Mouse (Mus musculus) layer of hippocampus, postnatal 14 days (tissue): Measurements from ENCODE around the gene Nufip2. TPM values are rescaled to one million over a fixed set of nuclear protein-coding genes. Genes with fewer than 3 reads are reported as not detected.
"Not testable (repeated sequence)": the region's sequence is repeated elsewhere in the genome, so short reads cannot be mapped to it uniquely, and the experiment has no call there.

Experiments used
- DNase-seq, 2 experiments: peaks; one replicate each; pipeline ENCODE4 v3.0.0; 2021 to 2022; ENCODE audit warnings: low spot score in 2 of 2, mixed read lengths in 1 of 2
- long read RNA-seq, 2 experiments: library from polyadenylated mRNA; stranded (forward); transcript quantifications; one replicate each; pipeline ENCODE4 v2.0.0; 2021
- total RNA-seq, 2 experiments: library from RNA; stranded (reverse); gene quantifications; 2 replicates each; pipeline ENCODE4 v1.2.3; 2021

Nufip2 gene
- 10 to 100 TPM; 78.2 to 87.1 TPM for total RNA-seq
- long read RNA-seq, experiment 1, partial matches to known transcripts = 1 of 9 reads
- long read RNA-seq, experiment 1, other reads (novel, unspliced or antisense) = 8 of 9 reads
- long read RNA-seq, experiment 2, full-length matches to known transcripts = 2 of 7 reads
- long read RNA-seq, experiment 2, partial matches to known transcripts = 1 of 7 reads
- long read RNA-seq, experiment 2, other reads (novel, unspliced or antisense) = 4 of 7 reads

DNA sequence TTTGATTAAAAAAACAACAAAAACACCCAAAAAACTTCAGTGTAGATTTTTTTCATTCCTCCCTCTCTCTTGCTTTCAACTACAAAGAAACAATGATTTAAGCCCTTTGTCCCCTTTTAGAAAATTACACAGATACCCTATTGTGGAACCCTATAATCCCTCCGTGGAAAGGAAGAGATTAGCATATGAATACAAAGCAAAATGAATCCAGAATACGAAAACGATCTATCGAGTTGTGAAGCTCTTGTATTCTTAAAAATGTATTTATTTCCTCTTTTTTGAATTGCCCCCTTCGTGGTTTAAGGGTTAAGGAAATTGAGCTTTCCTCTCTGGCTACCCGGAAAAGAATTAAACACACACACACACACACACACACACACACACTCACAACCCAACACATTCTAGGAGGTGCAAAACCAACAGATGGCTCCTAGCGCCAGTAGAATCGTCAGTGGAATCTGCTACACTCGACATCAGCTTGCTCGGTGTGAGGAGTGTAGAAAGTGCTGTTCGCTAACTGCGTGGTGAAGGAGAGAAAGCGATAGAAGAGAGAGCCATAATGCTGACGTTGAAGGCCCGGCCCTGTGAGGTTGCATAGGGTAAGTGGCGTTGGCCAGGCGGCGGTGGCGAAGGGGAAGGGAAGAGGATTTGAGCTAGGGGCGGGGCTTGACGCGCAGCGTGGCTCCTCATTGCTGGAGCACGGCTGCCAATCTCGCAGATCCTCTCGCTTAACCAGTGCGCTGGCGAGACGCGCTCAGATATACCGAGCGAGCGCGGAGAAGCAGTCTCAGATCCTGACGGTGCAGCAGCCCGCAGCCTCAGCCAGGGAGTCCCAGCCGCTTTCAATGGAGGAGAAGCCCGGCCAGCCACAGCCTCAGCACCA lies at the start of gene Nufip2:
Gene Nufip2, plus strand, starts transcription at position 773 of the 883 bp plus-strand sequence.
- DNase-seq = peak; percentile 99

- DNase-seq = no peak
Measured at GRCm38 (mm10) chr11:77641390-77641789, 44.6 kb upstream of the Nufip2 start.

- DNase-seq = no peak
Measured at GRCm38 (mm10) chr11:77645481-77645880, 40.5 kb upstream of the Nufip2 start.

- DNase-seq = no peak
Measured at GRCm38 (mm10) chr11:77648878-77649277, 37.1 kb upstream of the Nufip2 start.

DNA sequence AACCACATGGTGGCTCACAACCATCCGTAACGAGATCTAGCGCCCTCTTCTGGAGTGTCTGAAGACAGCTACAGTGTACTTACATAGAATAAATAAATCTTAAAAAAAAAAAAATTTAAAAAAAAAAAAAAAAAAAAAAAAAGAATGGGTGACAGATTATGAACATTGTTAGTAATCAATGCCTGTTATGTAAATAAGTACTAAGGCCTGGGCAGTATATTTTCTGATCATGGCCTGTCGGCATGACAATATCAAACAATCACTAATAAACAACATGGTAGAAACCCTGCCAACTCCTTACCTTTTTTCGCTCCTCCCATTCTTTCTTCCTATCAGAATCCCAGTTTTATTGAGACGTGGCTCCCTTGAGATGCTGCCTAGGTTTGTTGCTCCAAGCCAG lies 33.5 kb upstream of the Nufip2 start:
- DNase-seq = no peak

GRCm38 (mm10) chr11:77653406-77654190 lies 32.4 kb upstream of the Nufip2 start:
- DNase-seq = not testable (repeated sequence)

DNA sequence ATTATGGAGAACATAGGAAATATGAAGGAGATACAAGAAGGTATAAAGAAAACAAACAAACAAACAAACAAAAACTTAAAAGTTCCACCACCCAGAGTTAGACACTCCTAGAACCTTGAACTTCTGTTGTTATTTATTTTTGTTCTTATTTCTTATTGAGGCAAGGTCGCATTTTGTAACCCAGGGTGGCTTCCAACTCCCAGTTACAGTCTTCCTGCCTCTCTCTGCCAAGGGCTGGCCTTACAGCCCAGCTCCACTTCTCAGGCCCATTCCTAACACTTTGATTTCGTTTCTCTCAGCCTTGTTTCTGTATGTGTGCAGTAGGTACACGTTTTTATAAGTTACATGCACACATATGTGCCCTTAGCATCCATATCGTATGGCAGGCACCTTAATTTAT lies 26.0 kb upstream of the Nufip2 start:
- no peak for DNase-seq

DNA sequence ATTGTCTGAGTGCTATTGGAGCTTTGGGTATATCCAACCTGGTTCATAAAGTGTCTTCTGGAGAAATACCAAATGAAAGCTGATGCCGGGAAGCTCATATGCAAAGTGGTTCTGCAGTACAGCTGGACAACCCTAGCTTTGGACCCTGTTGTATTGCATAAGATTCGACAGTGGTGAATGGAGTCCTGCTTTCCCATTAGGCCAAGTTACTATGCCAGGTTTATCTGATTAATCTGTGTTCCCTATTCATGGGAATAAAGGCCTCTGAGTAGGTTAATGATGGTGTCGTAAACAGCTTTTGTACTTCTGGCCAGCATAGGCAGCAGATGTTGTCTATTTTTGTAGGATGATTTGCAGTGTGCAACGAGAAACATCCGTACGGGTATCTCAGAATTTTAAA lies 22.3 kb upstream of the Nufip2 start:
- DNase-seq = no peak

- no peak for DNase-seq
Measured at GRCm38 (mm10) chr11:77664046-77664445, 21.9 kb upstream of the Nufip2 start.

DNA sequence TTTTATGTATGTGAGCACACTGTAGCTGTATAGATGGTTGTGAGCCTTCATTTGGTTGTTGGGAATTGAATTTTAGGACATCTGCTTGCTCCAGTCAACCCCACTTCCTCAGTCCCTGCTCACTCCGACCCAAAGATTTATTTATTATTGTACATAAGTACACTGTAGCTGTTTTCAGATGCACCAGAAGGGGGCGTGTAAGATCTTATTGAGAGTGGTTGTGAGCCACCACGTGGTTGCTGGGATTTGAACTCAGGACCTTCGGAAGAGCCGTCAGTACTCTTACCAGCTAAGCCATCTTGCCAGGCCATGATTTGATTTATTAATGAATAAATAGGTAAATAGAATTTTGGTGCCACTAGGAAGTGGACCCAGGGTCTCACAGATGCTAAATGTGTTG lies 20.6 kb upstream of the Nufip2 start:
- DNase-seq = not testable (repeated sequence)

GRCm38 (mm10) chr11:77666766-77667165 lies 19.2 kb upstream of the Nufip2 start:
- not testable (repeated sequence) for DNase-seq

DNA sequence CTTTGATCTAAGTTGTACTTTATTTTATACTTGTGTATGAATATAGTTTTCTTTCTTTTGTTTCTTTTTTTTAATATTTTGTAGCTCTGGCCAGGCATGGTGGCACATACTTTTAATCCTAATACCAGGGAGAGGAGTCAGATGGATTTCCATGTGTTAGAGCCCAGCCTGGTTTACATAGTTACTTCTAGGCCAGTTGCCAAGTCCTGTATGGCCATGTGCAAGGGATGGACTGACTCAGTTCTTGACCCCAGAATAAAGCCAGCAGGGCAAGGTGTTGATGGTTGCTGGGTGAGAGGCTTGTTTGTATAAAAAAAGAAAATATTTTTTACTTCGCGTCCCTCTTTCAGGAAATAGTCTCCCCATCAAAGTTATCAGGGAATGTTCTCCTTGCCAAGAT lies 13.2 kb upstream of the Nufip2 start:
- no peak for DNase-seq

GRCm38 (mm10) chr11:77673428-77673991 lies 12.4 kb upstream of the Nufip2 start:
- no peak for DNase-seq

DNA sequence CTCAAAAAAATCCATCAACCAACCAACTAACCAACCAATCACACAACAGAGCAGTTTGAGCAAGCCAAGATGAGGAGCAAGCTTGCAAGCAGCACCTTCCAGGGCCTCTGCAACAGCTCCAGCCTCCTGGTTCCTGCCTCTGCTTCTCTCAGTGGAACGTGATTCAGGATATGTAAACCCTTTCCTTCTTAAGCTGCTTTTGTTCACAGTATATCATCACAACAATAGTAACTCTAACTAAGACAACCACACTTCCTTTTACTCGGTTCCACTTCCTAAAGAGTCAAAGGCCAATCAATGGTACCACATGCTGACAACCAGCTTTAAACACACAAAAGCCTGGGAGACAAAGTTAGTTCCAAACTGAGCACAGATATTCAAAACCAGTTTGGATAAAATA lies 5.9 kb upstream of the Nufip2 start:
- DNase-seq = no peak

DNA sequence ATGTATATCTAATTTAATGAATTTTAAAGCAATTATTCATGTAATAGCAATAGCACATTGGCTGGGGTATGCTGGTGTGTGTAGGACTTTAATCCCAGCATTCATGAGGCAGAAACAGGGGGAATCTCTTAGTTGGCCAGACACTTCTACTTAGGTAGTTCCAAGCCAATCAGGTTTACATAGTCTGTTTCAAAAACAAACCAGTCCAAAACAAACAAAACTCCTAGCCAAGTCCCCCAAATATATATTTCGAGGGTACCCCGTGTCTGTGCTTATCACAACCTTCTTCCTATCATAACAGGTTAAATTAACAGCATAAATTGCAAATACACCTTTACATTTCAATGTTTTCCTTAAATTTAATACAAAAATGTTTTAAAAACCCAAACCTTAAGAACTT lies 1.1 kb upstream of the Nufip2 start:
- DNase-seq = no peak

- peak; percentile 19 to 26 for DNase-seq
Measured at GRCm38 (mm10) chr11:77686346-77686840, 438 bp downstream of the Nufip2 start.

- peak; percentile 31 to 57 for DNase-seq
Measured at GRCm38 (mm10) chr11:77686841-77687540, 1.0 kb downstream of the Nufip2 start.

DNA sequence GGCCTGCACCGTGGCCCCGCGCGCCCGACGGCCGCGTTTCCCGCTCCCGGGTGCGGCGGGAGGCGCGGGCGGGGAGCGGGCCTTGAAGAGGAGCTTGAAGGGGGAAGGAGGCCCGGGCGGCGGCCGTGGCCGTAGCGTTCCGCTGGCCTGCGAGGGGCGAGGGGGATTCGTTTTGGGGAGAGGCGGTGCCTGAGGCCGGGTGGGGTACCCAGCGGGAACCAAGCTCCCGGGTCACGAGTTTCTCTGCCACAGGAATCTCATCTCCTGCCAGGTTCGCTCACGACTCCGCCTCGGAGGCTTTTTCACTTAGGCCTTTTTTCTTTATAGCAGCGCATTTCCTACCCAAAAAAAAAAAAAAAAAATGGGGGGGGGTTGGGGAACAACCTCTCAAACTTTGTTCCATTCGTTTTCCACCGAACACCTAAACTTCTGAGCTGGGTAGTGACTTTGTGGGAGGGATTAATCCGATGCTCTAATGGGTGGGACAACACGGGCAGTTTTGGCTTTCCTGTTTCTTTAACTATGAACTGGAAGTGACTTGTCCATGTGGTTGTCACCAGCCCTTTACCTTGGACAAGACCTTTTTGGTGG lies 1.7 kb downstream of the Nufip2 start:
- DNase-seq = peak in 1 of 2 experiments; percentile 30

- DNase-seq = no peak
Measured at GRCm38 (mm10) chr11:77693026-77693425, 7.1 kb downstream of the Nufip2 start.

- DNase-seq = no peak
Measured at GRCm38 (mm10) chr11:77697232-77697631, 11.3 kb downstream of the Nufip2 start.
